ENCODE assay signal across 7 mouse cellular contexts in genomic region chr8:105224413-105225271, GRCm38 (mm10). TPM values are rescaled to one million over a fixed set of nuclear protein-coding genes. Genes with fewer than 3 reads are reported as not detected.
DNase-seq lines count a peak whose midpoint lies in the region; ATAC-seq lines count a peak whose summit lies in the region.

TSS of gene D230025D16Rik (plus strand) at chr8:105225145.

- no peaks in the 10 kb centered on the region for H3K9me3 ChIP-seq in intestine, embryonic 15.5 days
- H3K9me3 ChIP-seq in midbrain, embryonic 10.5 days (replicated peaks) = no peaks in the 10 kb centered on the region

- ATAC-seq in intestine, embryonic 15.5 days = peak; percentile 96

- DNase-seq in adrenal gland, adult 18-20 months (ENCODE audit: low spot score in 2 of 2) = peak; percentile 97 to 98
- peak; percentile 96 for DNase-seq in embryo, embryonic 11 days
- peak; percentile 92 to 96 for DNase-seq in gastrocnemius, postnatal 36 days
- DNase-seq in left cerebral cortex, postnatal 25 days (ENCODE audit: low spot score in 2 of 2) = peak; percentile 94 to 96
- peak; percentile 97 for DNase-seq in midbrain, embryonic 10.5 days (ENCODE audit: low spot score)
- peak; percentile 96 for DNase-seq in right cerebral cortex, postnatal 4 days

- no peaks in the 10 kb centered on the region for H3K27me3 ChIP-seq in intestine, embryonic 15.5 days (replicated peaks)
- H3K27me3 ChIP-seq in midbrain, embryonic 10.5 days (ENCODE audit: low read depth, poor library complexity, severe bottlenecking) = no peaks in the 10 kb centered on the region

- peak within 1 kb of the TSS; percentile 90 for H3K9ac ChIP-seq in intestine, embryonic 15.5 days

- H3K4me3 ChIP-seq in intestine, embryonic 15.5 days (replicated peaks) = peak within 1 kb of the TSS; percentile 97
- H3K4me3 ChIP-seq in midbrain, embryonic 10.5 days = peak within 1 kb of the TSS; percentile 88

- no peaks in the 10 kb centered on the region for H3K36me3 ChIP-seq in intestine, embryonic 15.5 days
- H3K36me3 ChIP-seq in midbrain, embryonic 10.5 days = no peaks in the 10 kb centered on the region

- H3K4me2 ChIP-seq in intestine, embryonic 15.5 days (replicated peaks) = peak within 1 kb of the TSS; percentile 84

- 3% methylated on average over 34 of the region's 34 CpGs for WGBS in intestine, embryonic 15.5 days
- WGBS in midbrain, embryonic 10.5 days = 3% methylated on average over 34 of the region's 34 CpGs

- H3K4me1 ChIP-seq in intestine, embryonic 15.5 days (replicated peaks) = peaks cover 9% of the 10 kb centered on the region
- peaks cover 21% of the 10 kb centered on the region for H3K4me1 ChIP-seq in midbrain, embryonic 10.5 days

- intact Hi-C loops in gastrocnemius, postnatal 36 days (cut with DNase I) = no loop called here
- intact Hi-C loops in left cerebral cortex, postnatal 25 days (cut with DNase I) = loop anchor here (2.0 to 5.0 kb wide), 2 partner anchors 54 to 582 kb away; partner anchors contain the start of genes Cbfb and Ciao2b

- H3K27ac ChIP-seq in intestine, embryonic 15.5 days = peak within 1 kb of the TSS; percentile 88
- peak within 1 kb of the TSS; percentile 81 for H3K27ac ChIP-seq in midbrain, embryonic 10.5 days (replicated peaks)

RNA-seq across cellular contexts. Expression of gene D230025D16Rik, which starts in this region (rescaled TPM):
- total RNA-seq in adrenal gland, adult 18-20 months (2021) = 10 to 100 TPM; 23.4 to 32.0 TPM
- total RNA-seq in gastrocnemius, postnatal 36 days (2021) = 10 to 100 TPM; 19.6 to 22.1 TPM
- polyA plus RNA-seq in intestine, embryonic 15.5 days (2015; fragmentation: Nextera tagmentation; extraction: Ambion mirVana) = 20.6 and 21.8 TPM in 2 replicates
- 10 to 100 TPM; 37.6 to 38.1 TPM for total RNA-seq in left cerebral cortex, postnatal 25 days (2021)
- polyA plus RNA-seq in midbrain, embryonic 10.5 days (2016; fragmentation: Nextera tagmentation; extraction: Ambion mirVana) = 27.1 and 28.5 TPM in 2 replicates

Comparison
In these comparisons a context has a peak if more than half of its experiments do, and no peak if none do; other contexts are left out.
1. Peak in every context shown above with its lines: DNase-seq, ATAC-seq, H3K4me3 ChIP-seq and H3K27ac ChIP-seq.